Mouse (Mus musculus): ENCODE data around the gene Hmga1.

Hmga1 gene

DNA sequence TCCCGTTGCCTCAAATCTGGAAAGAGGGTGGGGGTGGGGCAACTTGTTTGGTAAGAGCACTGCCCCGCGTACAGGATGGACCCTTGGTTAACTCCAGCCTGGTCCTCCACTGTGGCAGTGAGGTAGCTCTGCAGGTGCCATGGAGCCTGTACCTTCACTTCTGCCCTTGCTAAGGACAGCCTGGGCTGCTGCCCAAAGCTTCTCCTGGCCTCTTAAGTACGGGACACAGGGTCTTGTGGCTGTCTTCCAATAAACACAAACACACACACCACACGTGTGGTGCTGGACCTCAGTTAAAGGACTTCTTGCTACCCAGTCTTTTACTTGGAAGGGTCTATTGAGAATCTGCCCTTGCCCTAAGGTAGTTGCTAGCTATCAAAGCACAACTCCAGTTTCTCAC is 2.5 kb downstream of the Hmga1 start:
- no peak for DNase-seq (ENCODE audit: low read depth in 1 of 2, low spot score in 2 of 2)

DNA sequence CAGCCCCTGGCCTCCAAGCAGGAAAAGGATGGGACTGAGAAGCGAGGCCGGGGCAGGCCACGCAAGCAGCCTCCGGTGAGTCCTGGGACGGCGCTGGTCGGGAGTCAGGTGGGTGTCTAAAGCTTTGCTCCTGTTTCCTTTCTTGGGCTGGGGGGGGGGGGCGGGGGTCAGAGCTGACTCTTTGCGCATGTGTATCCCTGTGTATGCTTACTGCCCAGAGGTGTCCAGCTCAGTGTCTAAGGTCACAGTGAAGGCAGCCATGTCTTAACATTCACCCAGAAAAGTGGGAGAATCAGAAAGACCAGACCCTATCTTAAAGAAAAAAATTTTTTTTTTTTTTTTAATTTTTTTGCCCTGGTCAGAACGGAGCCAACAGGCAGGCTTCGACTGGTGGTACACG is 3.3 kb downstream of the Hmga1 start:
- DNase-seq (ENCODE audit: low read depth in 1 of 2, low spot score in 2 of 2), result no peak

DNA sequence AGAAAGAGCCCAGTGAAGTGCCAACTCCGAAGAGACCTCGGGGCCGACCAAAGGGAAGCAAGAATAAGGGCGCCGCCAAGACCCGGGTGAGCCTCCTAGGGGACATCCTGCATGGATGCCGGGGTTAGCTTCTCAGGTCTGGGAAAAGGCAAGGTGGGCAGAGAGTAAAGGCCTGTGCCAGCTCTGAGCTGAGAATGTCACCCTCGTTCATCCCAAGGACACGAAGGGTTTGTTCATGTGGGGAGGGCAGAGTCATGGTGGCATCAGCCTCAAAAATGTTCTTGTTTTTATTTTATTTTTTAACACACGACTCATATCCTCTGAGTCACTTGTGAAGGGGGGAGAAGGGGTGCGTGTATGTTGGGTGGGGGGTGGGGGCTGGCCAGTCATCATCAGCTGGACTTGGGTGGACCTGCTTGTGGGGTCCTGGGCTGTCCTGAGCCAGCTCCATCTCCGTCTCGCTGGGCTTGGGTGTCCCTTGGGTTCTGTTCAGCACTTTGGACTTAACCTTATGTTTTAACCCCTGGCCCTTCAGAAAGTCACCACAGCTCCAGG is 4.7 kb downstream of the Hmga1 start:
- no peak for DNase-seq (ENCODE audit: low read depth in 1 of 2, low spot score in 2 of 2)

DNA sequence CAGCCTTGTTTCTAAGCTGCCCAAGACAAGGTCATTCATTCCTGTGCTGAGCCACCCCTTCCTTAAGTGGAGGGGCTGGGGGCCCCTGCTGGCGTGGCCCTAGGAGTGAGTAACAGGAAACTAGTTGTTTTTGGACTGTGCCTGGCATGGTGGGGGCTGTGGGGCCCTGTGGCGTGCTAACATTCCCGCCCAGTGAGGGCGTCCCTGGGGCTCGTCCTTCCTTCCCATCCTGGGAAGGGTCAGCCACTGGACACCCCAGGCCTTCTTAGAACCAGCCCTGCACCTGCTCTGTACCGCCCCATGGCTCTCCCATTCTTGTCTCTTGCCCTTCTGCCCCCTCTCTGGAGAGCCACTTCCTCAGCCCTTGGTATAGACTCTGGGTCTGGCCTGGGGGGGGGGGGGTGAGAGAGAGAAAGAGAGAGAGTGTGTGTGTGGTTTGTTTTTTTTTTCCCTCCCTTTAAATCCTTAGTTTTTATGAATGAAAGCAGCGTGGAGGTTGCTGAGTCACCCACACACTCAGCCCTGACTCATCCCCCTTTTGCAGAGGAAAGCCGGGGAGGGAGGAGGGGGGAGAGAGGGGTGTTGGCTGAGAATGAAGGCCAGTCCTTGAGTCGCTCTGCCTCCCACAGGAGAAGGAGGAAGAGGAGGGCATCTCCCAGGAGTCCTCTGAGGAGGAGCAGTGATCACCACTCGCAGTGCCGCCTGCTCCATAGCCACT is 5.7 kb downstream of the Hmga1 start:
- no peak for DNase-seq (ENCODE audit: low read depth in 1 of 2, low spot score in 2 of 2)

DNA sequence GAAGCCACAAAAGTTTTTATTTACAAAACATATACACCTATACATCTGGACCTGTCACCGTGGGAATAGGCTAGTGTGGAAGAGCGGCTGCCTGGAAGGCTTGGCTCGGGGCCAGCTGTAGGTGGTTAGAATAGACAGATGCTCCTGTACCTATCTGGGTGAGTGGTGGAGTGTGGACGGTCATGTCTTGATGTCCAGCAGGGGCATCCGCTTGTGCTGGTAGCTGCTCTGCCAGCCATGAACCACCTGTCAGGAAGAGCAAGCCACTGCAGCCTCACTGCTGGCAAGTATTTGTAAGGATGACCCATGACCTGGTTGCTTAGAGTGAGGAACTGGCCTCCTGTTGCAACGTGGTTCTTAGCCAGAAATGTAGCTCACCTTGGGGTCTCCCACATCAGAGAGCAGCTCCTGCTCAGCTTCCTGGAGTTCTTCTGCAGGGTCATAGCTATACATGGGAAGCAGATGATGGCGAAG is 7.5 kb downstream of the Hmga1 start:
- DNase-seq (ENCODE audit: low read depth in 1 of 2, low spot score in 2 of 2), result no peak

DNA sequence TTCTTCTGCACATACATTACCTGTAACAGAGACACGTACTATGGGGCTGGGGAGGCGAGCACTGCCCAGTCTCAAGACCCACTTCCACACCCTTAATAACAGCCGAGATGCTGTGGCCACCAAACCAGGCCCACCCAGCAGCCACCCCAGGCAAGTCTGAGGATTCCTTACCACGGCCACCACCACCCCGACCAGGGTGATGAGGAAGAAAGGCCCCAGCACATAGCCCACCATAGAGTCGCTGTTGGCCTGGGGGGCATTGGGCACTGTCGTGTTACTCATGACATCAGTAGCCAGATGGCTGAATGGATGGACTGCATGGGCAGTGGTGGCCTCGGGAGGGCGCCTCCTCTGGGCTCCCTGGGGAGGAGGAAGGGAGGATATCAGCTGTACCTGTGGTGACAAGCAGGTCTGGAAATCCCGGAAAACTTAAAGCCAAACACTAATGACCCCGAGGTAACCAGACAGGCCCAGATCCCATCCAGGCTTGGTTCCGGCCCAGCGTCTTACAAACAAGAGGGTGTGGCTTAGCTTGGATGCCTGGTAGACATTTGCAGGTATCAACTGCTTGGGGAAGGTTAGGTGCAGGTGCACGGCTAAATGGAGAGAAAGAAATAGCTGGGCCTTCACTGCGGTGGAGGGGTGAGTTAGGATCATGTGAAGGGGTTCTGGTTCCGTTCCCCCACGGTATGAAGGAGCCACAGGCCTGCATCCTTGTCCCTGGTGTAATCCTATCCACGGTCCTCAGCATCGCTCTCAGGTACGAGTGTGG is 8.3 kb downstream of the Hmga1 start:
- no peak for DNase-seq (ENCODE audit: low read depth in 1 of 2, low spot score in 2 of 2)

DNA sequence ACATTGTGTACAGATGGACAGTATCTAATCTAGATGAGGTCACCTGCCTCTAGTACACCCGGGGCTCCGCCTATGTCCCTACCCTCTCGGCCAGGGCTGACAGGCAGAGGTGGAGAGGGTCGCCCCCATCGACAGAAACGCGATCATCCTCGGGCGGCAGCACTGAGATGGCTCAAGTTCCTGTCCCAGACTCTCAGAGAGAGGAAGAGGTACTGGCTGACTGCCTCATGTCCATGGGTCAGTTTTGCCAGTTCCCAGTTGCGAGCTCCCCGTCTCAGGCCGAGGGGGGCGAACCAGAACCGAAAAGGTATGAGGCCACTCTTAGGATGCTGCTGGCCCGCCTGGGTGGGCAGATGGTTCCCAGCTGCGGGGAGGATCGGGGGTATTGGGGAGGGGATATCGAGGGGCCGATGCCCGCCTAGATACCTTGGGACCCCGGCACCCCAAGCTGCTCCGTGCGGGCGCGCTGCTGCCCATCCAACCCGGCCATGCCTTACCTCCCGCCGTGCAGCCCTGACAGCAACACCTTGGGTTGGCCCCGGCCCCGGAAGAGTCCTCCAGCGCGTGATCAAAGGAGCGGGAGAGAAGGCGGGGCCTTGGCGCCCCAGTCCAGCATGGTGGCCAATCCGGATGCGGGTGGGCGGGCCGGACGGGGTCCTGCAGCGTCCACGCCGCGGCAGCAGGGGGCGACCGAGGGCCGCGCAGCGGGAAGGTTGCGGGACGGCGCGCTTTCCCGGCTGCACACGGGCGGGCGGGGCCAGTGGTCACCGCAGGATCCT is 9.1 kb downstream of the Hmga1 start, which contains the start of gene AI413582:
AI413582 (minus strand) TSS at position 594 of the 779 bp plus-strand sequence.
- DNase-seq (ENCODE audit: low read depth in 1 of 2, low spot score in 2 of 2), result peak; percentile 91 to 96

DNA sequence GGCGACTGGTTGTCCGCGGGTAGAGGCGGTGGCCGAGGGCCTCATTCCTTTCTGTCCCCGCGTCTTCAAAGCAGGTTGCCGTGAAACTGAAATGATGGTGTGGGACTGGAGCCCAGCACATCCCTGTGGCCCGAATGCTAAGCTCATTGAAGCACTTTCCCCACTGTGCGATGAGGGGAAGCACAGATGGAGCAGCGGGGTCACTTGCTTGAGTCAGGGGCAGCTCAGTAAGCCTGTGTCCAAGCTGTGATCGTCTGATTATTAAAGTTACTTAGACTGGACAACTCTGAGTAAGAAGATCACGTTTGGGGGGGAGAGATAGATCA is 9.6 kb downstream of the Hmga1 start:
- no peak for DNase-seq (ENCODE audit: low read depth in 1 of 2, low spot score in 2 of 2)

DNA sequence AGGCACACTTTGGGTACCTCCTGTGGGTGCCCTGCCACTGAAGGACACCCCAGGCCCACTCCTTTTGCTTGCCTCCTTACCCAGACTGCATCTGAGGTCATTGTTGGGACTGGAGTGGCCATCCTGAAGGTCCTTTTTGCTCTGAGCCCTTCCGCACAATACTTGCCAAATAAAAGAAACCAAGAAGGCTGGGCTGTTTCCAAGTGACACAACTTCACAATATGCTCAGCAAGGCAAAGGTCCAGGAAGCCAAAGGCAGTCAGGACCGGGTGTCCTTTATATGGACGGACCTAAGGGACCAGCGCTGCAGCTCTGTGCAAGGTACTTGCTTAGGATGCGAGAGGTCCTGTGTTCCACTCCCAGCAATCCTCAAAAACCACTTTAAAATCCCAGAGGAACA is 11.9 kb downstream of the Hmga1 start:
- DNase-seq (ENCODE audit: low read depth in 1 of 2, low spot score in 2 of 2), result no peak

DNA sequence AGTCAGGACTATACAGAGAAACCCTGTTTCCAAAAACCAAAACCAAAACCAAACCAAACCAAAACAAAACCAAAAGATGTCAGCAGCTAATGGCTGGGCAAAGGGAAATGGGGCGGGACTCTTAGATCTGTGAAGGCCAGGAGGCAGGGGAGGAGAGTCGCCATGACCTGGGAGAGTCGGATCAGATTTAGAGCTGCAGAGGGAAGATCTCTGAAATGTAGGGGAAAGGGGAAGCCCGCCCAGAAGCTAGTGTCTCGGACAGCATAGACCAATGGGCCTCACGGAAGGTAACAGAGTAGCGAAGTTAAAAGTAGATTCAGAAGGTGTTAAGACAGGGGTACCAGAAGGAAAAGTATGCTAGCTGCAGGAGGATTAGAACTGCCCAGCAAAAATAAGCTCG is 15.0 kb downstream of the Hmga1 start:
- DNase-seq (ENCODE audit: low read depth in 1 of 2, low spot score in 2 of 2), result no peak

DNA sequence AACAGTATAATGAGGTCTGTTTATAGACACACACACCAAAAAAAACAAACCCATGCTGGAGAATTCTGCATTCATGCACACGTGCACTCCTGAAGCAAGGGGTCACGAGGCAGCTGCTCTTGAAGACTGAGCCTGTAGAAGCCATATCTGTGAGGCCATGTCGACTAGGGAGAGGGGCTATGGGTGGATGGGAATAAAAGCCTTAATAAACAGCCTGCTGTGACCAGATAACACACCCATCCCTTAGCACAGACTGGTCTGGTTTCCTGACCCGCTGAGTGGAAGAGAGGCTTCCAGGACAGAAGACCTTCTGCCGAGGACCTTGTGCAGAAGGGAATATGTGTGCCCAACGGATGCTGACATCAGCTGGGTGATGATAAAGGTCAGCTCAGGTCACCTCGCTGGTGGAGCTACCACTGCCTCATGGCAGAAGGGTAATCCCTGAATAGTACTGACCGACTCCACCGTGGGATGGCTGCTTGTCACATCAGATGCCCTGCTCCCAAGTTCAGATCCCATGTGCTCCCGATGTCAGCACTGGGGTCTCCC is 17.5 kb downstream of the Hmga1 start:
- no peak for DNase-seq (ENCODE audit: low read depth in 1 of 2, low spot score in 2 of 2)

DNA sequence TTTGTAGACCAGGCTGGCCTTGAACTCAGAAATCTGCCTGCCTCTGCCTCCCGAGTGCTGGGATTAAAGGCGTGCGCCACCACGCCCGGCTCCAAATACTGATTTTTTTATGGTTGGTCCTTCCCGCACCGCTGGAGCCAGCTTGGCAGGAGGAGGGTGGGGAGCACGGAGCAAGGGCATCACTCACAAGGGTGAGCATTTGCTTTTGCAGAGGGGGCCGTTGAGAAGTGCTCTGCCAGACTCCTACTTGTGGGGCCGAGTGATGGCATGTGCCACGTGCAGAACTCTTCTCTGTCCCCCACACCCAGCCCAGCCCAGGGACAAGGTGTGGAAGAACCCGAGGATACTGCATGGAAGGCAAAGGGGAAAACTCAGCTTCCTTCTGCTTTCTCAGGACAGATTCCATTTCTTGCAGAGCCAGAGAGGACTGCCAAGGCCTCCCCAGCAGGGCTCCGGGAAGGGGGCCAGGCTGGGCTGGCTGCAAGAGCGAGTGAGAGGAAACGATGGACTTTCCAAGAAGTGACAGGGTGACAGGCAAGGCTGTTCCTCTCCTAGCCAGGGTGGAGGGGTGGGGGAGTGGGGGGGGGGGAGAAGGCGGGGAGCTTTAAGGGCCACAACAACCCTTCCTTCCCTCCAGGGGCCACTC is 18.3 kb downstream of the Hmga1 start:
- DNase-seq (ENCODE audit: low read depth in 1 of 2, low spot score in 2 of 2), result no peak

DNA sequence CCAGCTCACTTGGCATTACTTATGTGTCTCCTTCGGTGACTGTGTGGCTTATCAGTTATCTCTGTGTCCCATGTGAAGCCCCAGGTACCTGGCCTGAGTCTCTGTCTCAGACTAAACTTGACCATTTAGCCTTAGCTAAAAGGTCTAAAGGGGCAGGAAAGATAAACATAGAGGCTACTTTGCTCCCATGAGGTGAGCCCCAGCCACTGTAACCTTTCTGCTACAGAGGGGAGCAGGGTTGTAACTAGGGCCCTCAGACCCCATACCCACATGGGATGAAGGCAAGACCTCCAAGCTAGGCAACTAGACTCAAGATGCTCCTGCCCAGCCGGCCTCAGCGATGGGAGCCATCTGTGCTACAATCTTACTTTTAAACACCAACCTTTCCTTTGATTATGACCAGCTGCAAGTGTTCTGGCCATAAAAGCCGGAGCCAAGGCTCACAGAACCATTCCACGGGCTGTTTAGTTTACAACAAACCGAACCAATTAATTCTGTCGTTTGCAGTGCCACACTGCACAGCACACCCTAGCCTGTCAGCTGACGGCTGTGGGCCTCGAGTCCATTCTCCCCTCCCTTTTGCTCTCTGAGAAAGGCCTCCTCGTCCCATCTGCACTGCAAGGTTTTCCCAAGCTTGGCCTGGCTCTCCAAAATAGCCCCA is 18.9 kb downstream of the Hmga1 start:
- no peak for DNase-seq (ENCODE audit: low read depth in 1 of 2, low spot score in 2 of 2)

DNA sequence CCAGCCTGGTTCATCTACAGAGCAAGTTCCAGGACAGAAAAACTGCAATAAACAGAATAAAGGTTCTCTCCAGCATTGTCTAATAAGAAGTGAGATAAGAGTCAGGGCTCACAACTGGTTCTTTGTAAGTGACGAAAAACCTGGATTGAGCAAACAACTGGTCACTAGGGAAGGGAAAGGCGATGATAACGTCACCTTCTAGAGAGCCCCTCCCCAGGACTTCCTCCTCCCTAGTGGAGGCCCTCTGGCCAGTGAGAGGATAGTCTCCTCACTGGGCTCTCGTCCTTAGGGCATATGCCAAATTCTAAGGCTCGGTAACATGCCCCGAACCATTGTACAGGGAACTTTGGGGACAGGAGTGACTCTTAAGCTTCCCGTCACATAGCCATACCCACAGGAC is 19.8 kb downstream of the Hmga1 start:
- DNase-seq (ENCODE audit: low read depth in 1 of 2, low spot score in 2 of 2), result no peak

DNA sequence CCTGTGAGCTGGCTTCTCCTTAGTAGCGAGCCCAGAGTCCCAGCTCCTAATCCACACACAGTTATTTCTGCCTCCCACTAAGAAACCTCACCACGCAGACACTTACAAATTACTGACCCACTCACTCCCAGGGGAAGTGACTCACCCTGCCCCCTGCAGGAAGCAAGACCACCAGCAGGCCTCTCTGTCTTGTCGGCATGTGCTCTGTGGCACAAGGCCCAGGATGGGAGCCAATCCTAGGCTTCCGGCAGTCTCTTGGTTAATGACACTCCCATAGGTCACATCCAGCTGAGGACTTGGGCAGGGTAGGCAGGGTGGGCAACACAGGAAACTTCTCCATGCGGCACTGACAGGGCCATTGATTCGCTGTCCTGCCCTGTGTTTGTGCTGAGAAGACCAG is 21.2 kb downstream of the Hmga1 start:
- no peak for DNase-seq (ENCODE audit: low read depth in 1 of 2, low spot score in 2 of 2)

DNA sequence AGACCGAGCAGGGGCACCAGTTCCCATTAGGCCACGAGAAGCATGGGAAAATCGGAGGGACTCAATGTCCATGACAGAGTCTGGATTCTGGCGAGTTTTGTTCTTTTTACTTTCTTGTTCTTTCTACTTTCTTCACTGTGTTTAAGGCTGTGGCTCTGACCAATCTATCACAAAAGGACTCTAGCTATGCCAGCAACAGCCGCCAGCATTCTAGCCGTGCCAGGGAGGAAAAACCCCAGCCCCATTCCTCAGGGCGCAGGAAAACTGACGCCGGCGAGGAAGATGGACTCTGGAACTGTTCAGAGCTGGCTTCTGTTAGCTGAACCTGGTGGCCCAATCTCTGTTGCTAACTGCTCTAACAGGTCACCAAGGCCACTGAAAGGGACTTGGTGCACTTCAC is 22.2 kb downstream of the Hmga1 start:
- DNase-seq (ENCODE audit: low read depth in 1 of 2, low spot score in 2 of 2), result no peak

DNA sequence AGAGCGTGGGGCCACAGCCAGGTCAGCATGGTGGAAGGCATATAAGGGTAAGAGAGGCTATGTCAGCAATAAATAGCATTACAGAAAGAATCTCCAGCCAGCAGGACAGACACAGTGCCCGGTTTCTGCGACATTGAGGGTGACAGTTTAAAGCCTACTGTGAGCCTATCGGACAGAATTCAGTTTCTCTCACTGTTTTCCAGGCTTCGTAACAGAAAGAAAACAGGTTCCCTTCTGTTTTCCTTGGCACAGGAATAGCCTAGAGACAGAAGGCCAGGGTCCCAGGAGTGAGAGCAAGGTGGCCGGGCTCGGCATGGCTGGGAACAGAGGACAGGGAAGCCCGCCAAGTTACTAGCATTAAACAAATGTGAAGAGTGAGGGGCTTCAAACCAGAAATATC is 23.5 kb downstream of the Hmga1 start:
- no peak for DNase-seq (ENCODE audit: low read depth in 1 of 2, low spot score in 2 of 2)

DNA sequence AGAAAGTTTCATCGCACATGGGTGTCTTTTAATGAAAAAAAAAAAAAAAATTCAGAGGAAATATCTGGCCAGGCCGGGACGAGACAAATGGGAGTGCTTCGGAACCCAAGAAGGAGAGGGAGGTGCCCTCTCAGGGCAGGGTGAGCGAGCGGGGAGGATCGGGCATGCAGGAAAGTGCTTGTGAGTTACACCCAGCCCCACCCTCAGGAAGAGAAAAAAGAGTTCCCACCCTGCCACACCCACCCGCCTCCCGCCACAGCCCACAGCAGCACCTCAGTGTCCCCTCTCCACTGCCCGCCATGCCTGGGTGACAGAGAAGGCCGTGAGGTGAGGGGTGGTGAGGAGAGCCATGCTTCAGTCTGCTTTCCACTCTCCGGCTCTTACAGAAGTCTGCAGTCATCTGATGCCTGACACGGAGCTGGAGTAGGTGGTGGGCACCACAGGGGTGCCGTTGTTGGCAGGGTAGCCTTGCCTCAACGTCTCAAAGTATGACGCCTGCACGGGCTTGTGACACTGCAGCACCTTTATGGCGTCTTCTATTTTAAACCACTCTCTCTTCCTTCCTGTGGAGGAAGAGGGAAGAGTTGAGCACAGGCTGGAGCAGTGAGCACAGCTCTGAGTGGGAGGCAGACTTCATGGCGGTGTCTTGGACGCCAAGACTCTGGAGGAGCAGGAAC is 24.2 kb downstream of the Hmga1 start:
- no peak for DNase-seq (ENCODE audit: low read depth in 1 of 2, low spot score in 2 of 2)

DNA sequence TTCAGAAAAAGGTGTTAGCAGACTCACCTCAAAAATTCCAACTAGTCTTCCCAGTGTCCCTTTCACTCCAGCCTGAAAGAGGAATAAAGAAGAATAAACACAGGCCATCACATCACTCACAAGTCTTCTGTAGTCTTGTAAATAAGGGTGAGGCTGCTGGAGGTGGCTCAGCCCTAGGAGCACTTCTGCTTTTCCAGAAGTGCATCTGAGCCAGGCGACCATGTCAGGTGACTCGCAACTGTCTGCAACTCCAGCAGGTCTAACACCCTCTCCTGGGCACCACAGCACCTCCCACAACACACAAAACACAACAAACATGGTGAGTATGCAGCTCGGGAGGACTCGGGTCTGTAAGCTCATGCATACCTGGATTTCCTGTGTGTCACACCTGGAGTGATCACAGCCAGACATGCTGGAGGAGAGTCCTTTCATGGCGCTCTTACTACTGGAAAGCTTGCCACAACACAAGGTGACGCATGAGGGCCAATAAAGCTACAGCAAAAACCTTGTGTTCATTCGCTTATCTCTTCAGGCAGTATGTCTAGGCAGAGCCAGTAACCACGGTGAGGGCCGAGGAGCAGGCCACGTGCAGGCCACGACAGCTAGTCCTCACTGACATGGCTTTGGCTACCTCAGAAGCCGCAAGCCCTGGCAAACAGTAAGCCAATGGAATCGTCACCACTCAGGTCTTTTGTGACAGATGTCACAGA is 27.0 kb downstream of the Hmga1 start:
- DNase-seq (ENCODE audit: low read depth in 1 of 2, low spot score in 2 of 2), result no peak

All from monocyte, adult 2 months (primary cell).